Mouse (Mus musculus) MEL (cell line): Measurements from ENCODE around the gene Serpinb6b. TPM values are rescaled to one million over a fixed set of nuclear protein-coding genes. Genes with fewer than 3 reads are reported as not detected.

Experiments used
- DNase-seq: peaks from one replicate; pipeline ENCODE4 v3.0.0; 2011; ENCODE audit warnings: low read depth, low spot score
- H3K27ac ChIP-seq: 2 replicates; pipeline ENCODE4 v1.5.1; 2012; ENCODE audit warnings: low read depth, mild to moderate bottlenecking, control low read depth, low read length, moderate library complexity; ENCODE audit not compliant: control insufficient read depth
- H3K27me3 ChIP-seq, 2 experiments: fragments of 150-350 bp in 1 of 2; sonication (generic) in 1 of 2; 2 replicates each; pipeline ENCODE4 v1.6.1; 2012; ENCODE audit warnings: low read length in 2 of 2, mild to moderate bottlenecking in 2 of 2, improper control_type of control experiment in 1 of 2, moderate library complexity in 1 of 2; ENCODE audit not compliant: insufficient read depth in 2 of 2, control insufficient read depth in 1 of 2
- H3K36me3 ChIP-seq, 2 experiments: 2 replicates each; pipeline ENCODE4 v1.6.1; 2012 to 2014; ENCODE audit warnings: low read length in 2 of 2, improper control_type of control experiment in 1 of 2, inconsistent platforms in 1 of 2, mild to moderate bottlenecking in 1 of 2; ENCODE audit not compliant: insufficient read depth in 2 of 2, control insufficient read depth in 1 of 2
- H3K4me1 ChIP-seq, 2 experiments: fragments of 150-350 bp in 1 of 2; sonication (generic) in 1 of 2; 2 replicates each; pipeline ENCODE4 v1.6.1; 2012; ENCODE audit warnings: low read length in 2 of 2, improper control_type of control experiment in 1 of 2, mild to moderate bottlenecking in 1 of 2; ENCODE audit not compliant: insufficient read depth in 2 of 2, control insufficient read depth in 1 of 2
- H3K4me3 ChIP-seq, 2 experiments: fragments of 150-350 bp in 1 of 2; sonication (generic) in 1 of 2; 2 replicates each; pipeline ENCODE4 v1.5.1; 2012; ENCODE audit warnings: low read depth in 2 of 2, low read length in 2 of 2, mild to moderate bottlenecking in 2 of 2, moderate library complexity in 2 of 2, control low read depth in 1 of 2, improper control_type of control experiment in 1 of 2; ENCODE audit not compliant: control insufficient read depth in 1 of 2, insufficient read depth in 1 of 2
- H3K79me2 ChIP-seq: 2 replicates; pipeline ENCODE4 v1.6.1; 2012; ENCODE audit warnings: mild to moderate bottlenecking, low read length, moderate library complexity; ENCODE audit not compliant: control insufficient read depth, poor library complexity, insufficient read depth
- H3K9ac ChIP-seq: 2 replicates; pipeline ENCODE4 v1.6.1; 2012; ENCODE audit warnings: low read depth, mild to moderate bottlenecking, control low read depth, low read length, moderate library complexity; ENCODE audit not compliant: control insufficient read depth, poor library complexity, severe bottlenecking
- H3K9me3 ChIP-seq: fragments of 150-350 bp; sonication (generic); replicated peaks from 2 replicates; pipeline ENCODE4 v1.6.1; 2012; ENCODE audit warnings: mild to moderate bottlenecking, low read length, improper control_type of control experiment, moderate library complexity; ENCODE audit not compliant: insufficient read depth
- EP300 ChIP-seq, 2 experiments: IDR thresholded peaks; 2 replicates each; pipeline ENCODE4 v1.6.1; 2011; ENCODE audit warnings: improper control_type of control experiment in 2 of 2, low read length in 2 of 2, low read depth in 1 of 2, mild to moderate bottlenecking in 1 of 2
- ETS1 ChIP-seq: IDR thresholded peaks from 2 replicates; pipeline ENCODE4 v1.6.1; 2012; ENCODE audit warnings: low read depth, mild to moderate bottlenecking, inconsistent platforms, low read length, improper control_type of control experiment, moderate library complexity
- GABPA ChIP-seq: IDR thresholded peaks from 2 replicates; pipeline ENCODE4 v1.6.1; 2012; ENCODE audit warnings: low read depth, mild to moderate bottlenecking, inconsistent platforms, low read length, improper control_type of control experiment, moderate library complexity
- GATA1 ChIP-seq: IDR thresholded peaks from 2 replicates; pipeline ENCODE4 v1.6.1; 2011; ENCODE audit warnings: low read depth, low read length, improper control_type of control experiment
- MAFK ChIP-seq: IDR thresholded peaks from 2 replicates; pipeline ENCODE4 v1.6.1; 2011; ENCODE audit warnings: low read depth, mild to moderate bottlenecking, low read length, improper control_type of control experiment, borderline replicate concordance
- MAZ ChIP-seq: IDR thresholded peaks from 2 replicates; pipeline ENCODE4 v1.6.1; 2012; ENCODE audit warnings: low read depth, mild to moderate bottlenecking, inconsistent platforms, low read length, improper control_type of control experiment
- MXI1 ChIP-seq: IDR thresholded peaks from 2 replicates; pipeline ENCODE4 v1.6.1; 2011; ENCODE audit warnings: mild to moderate bottlenecking, low read depth, low read length, improper control_type of control experiment
- POLR2AphosphoS2 ChIP-seq: IDR thresholded peaks from 2 replicates; pipeline ENCODE4 v1.6.1; 2011; ENCODE audit warnings: low read length, improper control_type of control experiment
- TAL1 ChIP-seq: IDR thresholded peaks from 2 replicates; pipeline ENCODE4 v1.6.1; 2012; ENCODE audit warnings: mild to moderate bottlenecking, inconsistent platforms, low read length, moderate library complexity, mixed read lengths
- UBTF ChIP-seq: IDR thresholded peaks from 2 replicates; pipeline ENCODE4 v1.6.1; 2012; ENCODE audit warnings: low read depth, mild to moderate bottlenecking, inconsistent platforms, low read length, improper control_type of control experiment, moderate library complexity, borderline replicate concordance; ENCODE audit not compliant: insufficient read depth
- ZC3H11A ChIP-seq: IDR thresholded peaks from 2 replicates; pipeline ENCODE4 v1.6.1; 2012; ENCODE audit warnings: low read depth, mild to moderate bottlenecking, inconsistent platforms, low read length, improper control_type of control experiment
- polyA plus RNA-seq, 2 experiments: library from polyadenylated mRNA; stranded (reverse) in 1 of 2; unstranded in 1 of 2; fragments of >175 nt in 1 of 2; fragments of >200 nt in 1 of 2; gene quantifications; 2 replicates each; pipeline versions ENCODE4 v1.2.1 to v1.2.4; 2012; ENCODE audit warnings: low replicate concordance in 2 of 2, low read depth in 1 of 2; ENCODE audit not compliant: insufficient read length in 2 of 2, insufficient read depth in 1 of 2, missing spikeins in 1 of 2
- total RNA-seq: library from RNA; depleted of rRNA; stranded (reverse); fragments of 300-350 nt; gene quantifications from 2 replicates; pipeline ENCODE4 v1.2.3, GENCODE M21; 2012

Gene Serpinb6b
- total and polyA plus RNA-seq, 3 experiments = 0.27 to 1.2 TPM; not detected in 1

DNA sequence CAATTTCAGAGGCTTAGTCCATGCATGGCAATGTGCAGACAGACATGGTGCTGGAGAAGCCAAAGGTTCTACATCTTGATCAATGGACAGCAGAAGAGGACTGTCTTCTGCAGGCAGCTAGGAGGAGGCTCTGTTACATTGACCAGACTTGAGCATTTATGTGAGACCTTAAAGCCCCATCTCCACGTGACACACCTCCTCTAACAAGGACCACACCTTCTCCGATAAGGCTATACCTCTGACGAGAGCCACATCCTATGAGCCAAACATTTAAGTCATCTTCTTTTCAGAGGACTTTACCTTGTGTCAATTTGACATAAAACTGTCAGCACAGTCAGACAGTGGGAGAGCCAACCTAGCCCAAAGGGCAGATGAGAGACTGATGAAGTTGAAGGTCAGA is 5.8 kb downstream of the Serpinb6b start:
- no peak overlapping the region for H3K9ac ChIP-seq
- H3K4me3 ChIP-seq = no peak overlapping the region
- H3K9me3 ChIP-seq = no peaks in the 10 kb centered on the region
- H3K4me1 ChIP-seq = peaks cover 16% of the 10 kb centered on the region in 2 experiments
- no peak overlapping the region for H3K27ac ChIP-seq
- no peaks in the 10 kb centered on the region for H3K79me2 ChIP-seq
- DNase-seq = no peak
- H3K36me3 ChIP-seq = peaks cover 0 to 16% of the 10 kb centered on the region in 2 experiments; a peak in 2 of 4 replicates
- no peak for TF ChIP-seq MAZ
- TF ChIP-seq ZC3H11A = no peak
- no peak for TF ChIP-seq GATA1
- no peaks in the 10 kb centered on the region for H3K27me3 ChIP-seq

DNA sequence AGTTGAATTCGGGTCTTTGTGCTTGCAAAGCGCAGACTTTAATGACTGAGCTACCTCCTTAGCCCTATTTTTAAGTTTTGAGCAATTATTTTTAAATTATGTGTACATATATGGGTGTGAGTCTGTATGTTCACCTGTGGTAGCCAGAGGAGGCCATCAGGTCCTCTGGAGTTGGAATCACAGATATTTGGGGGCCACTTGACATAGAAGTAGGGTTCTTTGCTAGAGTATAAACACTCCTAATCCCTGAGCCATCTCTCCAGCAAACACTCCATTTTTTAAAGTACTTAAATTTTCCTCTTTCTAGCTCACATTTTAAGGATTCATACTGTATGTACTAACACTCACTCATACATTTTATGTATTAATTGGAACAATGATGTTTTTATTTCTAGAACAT is 9.3 kb downstream of the Serpinb6b start:
- DNase-seq = no peak
- Histone ChIP-seq H3K4me3 (no peak overlapping the region), H3K9ac (no peak overlapping the region), H3K9me3 (no peaks in the 10 kb centered on the region), H3K79me2 (no peaks in the 10 kb centered on the region), H3K36me3 (peaks cover 0 to 4% of the 10 kb centered on the region in 2 experiments; a peak in 2 of 4 replicates)
- TF ChIP-seq EP300 (IDR thresholded peaks at IDR 0.05; ENCODE audit: low read depth in 1 of 2, low read length in 2 of 2) (no peak), GABPA (no peak), POLR2AphosphoS2 (no peak)
- TF ChIP-seq, all 39 proteins: peak for 0
- peaks cover 3 to 7% of the 10 kb centered on the region in 2 experiments; a peak in 3 of 4 replicates for H3K4me1 ChIP-seq
- H3K27ac ChIP-seq = no peak overlapping the region
- no peaks in the 10 kb centered on the region for H3K27me3 ChIP-seq

GRCm38 (mm10) chr13:32974889-32975460 is 10.0 kb downstream of the Serpinb6b start:
- H3K79me2 ChIP-seq = no peaks in the 10 kb centered on the region
- no peaks in the 10 kb centered on the region for H3K27me3 ChIP-seq
- H3K27ac ChIP-seq = no peak overlapping the region
- TF ChIP-seq UBTF (no peak), MXI1 (no peak), TAL1 (no peak), GABPA (no peak), ETS1 (no peak), MAFK (no peak)
- TF ChIP-seq, all 39 proteins: peak for 0
- Histone ChIP-seq H3K4me1 (peaks cover 0 to 7% of the 10 kb centered on the region in 2 experiments; a peak in 1 of 4 replicates), H3K4me3 (no peak overlapping the region), H3K9ac (no peak overlapping the region), H3K36me3 (no peaks in the 10 kb centered on the region), H3K9me3 (no peaks in the 10 kb centered on the region)
- no peak for DNase-seq
